Mouse (Mus musculus): ENCODE data around the gene Edar.
A peak's percentile ranks its signal among the peaks of the same experiment; 100 is the strongest.

Gene Edar

DNA sequence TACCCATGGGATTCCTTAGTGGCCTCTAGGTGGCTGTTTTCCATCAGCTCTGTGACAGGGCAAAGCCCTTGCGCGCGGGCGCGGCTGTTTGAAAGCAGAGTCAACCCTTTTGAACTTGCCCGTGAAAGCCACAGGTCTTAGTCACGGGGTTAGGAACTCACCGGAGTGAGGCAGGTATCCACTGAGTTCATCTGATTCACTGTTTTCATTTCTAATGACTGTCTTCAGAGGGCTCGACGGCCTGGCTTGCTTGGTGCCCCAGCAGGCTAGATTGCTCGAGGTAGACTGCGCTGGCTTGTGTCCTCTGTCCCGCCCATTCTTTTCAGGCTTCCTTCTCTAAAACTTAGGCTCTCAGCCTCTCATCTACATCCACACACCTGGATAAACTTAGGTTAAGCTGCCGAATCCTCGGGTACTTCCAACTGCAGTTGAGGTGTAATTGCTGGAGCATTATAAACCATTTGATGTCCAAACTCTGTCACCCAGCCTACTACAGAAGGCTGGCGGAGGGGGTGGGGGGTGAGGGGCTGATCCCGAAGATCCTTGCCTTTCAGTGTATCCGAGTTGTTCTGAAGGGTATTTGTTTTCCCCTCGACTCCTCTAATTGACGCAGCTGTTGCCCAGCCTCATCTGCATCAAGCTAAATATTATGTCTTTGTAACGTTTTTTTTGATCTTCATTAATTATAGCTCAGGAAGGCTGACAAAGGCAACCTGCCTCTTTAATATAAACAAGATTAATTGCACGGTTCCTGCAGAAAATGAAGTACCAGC lies 24.0 kb downstream of the Edar start:
- peak; percentile 51 for DNase-seq (ENCODE audit: low read depth, low spot score)

- no peak for DNase-seq (ENCODE audit: low read depth, low spot score)
Observed at GRCm38 (mm10) chr10:58648787-58649186, 26.7 kb downstream of the Edar start.

DNA sequence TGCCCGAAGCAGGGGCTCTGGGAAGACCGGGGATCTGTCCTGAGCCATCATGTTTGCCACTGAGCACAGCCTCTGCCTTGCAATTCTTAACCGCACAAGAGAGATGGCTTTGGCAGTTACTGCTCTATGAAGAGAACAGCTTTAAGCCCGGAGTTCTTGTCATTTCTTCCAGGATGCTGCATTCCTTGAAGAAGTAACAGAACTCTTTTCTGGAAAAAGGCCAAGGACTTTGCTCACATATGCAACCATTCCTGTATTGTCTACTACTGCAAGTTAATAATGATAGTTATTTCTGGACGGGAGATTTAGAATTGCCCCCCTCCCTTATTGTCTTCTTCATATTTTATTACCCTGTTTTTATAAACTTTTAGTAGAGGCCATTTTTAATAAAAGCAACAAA lies 30.8 kb downstream of the Edar start:
- DNase-seq (ENCODE audit: low read depth, low spot score), result no peak

GRCm38 (mm10) chr10:58644194-58644593 lies 31.3 kb downstream of the Edar start:
- DNase-seq (ENCODE audit: low read depth, low spot score), result no peak

- no peak for DNase-seq (ENCODE audit: low read depth, low spot score)
Observed at GRCm38 (mm10) chr10:58643001-58643400, 32.5 kb downstream of the Edar start.

GRCm38 (mm10) chr10:58641631-58642030 lies 33.8 kb downstream of the Edar start:
- DNase-seq (ENCODE audit: low read depth, low spot score), result no peak

DNA sequence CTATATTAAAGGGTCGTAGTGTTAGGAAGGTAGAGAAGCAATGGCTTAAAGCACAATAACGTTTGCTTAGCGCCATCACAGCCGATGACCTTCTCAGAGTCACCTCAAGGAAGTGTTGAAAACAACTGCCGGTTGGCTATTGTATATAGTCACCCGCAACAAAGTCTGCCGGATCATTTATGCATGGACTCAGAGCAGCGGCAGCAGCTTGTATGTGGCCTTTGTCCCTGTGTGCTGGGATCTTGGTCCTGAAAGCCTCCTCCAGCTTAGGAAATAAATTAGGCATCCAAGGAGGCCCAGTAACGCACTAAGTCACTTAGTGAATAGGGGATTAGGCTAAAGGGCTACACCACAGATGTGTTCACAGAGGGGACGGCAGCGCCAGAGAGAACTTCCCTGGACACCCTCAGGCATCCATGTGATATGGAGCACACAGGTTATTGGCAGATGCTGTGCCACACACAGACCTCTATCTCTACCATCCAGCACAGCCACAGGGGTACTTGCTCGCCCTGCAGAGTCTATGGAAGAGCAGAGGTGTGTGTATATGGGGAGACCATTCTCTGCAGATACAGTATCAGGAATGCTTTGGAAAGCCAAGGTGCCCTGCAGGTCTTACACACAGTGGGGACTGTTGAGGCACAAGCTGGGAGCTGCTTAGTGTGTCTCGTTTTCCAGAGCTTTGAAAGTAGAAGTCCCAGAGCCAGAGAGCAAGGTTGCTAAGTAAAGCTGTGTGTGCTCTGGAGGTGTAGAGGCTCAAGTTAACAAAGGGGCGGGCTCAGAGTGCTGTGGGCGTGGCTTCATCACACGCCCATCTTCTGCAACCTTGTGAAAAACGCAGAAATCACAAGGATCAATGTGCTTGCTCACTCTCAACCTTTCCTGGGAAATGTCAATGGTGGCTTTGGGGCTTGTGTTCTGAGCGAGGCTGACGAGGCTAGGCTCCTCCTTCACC lies 34.7 kb downstream of the Edar start:
- DNase-seq (ENCODE audit: low read depth, low spot score), result no peak

DNA sequence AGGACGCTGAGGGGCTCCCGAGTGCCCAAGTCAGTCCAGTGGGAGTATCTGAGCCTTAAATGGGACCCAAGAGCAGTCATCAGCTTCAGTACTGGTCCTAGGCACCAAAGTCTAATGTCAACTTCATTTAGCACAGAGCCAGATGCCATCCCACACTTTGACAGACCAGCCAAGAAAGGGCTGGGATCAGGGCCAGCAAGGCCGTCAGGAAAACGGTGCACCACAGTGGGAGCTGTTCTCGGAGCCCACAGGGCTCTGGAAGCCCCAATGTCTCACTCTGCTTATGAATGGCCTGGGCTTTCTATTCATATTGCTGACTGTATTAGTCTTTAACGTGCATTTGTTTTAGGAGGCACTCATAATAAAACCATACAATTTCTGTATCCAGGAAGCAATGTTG lies 36.2 kb downstream of the Edar start:
- DNase-seq (ENCODE audit: low read depth, low spot score), result no peak

DNA sequence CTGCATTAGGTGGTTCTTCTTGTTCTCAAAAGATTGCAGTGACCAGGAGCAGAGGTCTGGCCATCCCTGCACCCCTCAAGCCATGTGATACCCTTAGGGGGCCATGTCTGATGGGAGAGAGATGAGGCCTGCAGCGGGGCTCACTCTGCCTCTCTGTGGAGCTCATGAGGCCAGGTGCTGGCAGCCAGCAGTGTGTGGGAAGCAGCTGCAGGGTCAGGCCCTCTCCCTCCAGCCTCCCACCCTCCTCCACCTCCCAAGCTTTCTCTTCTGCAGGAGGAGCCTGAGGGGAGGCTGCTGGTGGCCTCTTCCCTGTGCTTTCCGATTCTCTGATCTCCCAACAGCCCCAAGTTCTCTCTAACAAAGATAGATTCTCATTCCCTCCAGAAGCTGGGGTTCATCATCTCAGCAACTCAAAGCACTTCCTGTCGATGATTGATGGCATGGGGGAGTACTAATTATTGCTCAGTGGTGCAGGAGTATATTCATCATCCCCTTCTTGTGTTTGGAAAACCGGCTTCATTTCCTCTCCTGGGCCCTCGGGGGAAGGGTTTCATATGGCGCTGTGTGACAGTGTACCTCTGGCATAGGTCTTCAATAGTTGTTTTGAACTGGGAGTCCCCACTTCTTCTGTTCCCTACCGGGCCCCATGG lies 38.9 kb downstream of the Edar start:
- DNase-seq (ENCODE audit: low read depth, low spot score), result no peak

- no peak for DNase-seq (ENCODE audit: low read depth, low spot score)
Observed at GRCm38 (mm10) chr10:58633507-58633906, 41.9 kb downstream of the Edar start.

- DNase-seq (ENCODE audit: low read depth, low spot score), result peak; percentile 40
Observed at GRCm38 (mm10) chr10:58627569-58627968, 47.9 kb downstream of the Edar start.

- no peak for DNase-seq (ENCODE audit: low read depth, low spot score)
Observed at GRCm38 (mm10) chr10:58624848-58625711, 50.4 kb downstream of the Edar start.

- DNase-seq (ENCODE audit: low read depth, low spot score), result no peak
Observed at GRCm38 (mm10) chr10:58619266-58619665, 56.2 kb downstream of the Edar start.

DNA sequence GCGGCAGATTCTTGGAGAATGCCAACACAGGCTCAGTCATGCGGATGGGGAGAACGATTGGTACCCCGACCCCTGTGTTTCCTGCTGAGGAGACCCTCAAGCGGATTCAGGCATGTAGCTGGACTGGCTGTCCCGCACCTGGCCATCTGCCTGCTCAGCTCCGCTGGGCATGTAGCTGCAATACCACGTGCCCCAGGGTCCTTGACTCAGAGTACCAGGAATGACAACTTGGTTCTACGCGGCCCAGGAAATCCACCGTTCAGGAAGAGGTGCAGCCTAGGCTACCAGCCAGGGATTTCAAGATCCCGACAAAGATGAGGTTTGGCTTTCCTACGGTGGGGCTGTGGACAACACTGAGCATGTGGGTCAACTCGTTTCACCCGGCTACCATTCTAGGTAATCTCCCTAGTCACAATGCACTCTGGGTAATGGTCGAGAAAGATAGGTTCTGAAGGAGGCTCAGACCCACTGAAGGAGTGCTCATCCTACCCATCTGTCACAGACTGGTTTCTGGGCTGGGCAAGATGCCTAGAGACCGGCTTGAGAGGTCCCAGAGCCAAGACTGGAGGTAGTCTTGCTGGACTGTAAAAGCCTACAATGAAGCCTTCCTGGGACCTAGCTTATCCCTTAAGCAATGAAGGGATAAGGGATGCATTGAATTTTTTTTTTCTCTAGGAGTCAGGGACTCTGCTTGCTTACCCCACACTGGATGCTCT lies 56.8 kb downstream of the Edar start:
- no peak for DNase-seq (ENCODE audit: low read depth, low spot score)

DNA sequence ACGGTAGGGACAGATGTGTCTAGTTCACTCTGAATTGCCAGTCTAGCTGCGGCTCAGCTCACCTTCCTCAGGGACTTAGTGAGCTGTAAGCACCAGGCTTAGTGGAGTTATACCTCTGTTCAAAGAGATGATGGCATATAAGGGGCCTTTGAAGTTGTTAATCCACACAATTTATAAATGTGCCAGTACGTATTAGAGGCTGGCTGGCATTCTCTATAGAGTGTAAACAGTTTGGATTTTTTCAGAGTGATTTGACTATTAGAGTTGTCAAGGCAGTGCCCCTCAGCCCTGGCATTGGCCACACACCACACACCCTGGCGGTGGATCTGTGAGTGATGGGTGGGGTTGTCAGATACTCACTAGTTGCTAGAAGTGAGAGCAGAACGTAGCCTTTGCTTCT lies 58.9 kb downstream of the Edar start:
- no peak for DNase-seq (ENCODE audit: low read depth, low spot score)

- no peak for DNase-seq (ENCODE audit: low read depth, low spot score)
Observed at GRCm38 (mm10) chr10:58614601-58615000, 60.9 kb downstream of the Edar start.

DNA sequence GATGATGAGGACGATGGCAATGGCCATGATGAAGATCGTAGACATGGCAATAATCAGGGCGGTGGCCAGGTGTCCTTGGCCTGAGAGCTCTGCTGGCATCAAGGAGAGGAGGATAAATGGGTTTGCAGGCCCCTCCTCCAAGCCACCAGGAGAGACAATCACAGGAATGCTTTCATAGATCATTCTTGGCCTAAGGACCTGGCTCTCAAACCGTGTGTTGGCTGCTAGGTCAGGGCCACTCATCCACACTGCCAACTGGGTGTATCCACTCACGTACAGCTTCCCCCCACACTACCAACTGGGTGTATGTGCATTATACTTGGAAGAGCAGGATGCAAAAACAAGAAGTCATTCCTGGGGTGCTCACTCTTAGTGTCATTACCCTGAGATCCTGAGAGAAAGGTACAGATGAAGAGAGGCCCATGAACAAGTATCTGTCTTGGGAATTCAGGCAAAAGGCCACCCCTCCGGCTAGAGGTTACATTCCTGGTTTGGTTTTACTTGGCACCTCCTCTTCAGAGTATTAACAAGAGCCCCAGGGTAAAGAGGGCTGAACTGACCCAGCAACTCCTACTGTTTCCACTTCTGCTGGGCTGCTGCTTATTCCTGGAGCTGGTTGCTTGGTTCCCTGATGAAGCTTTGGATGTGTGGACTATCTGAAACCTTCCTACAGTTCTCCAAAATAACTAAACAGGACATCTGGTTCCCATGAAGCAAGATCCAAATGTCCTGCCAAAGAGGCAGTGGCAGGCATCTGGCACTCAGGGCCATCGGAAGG lies 64.8 kb downstream of the Edar start:
- no peak for DNase-seq (ENCODE audit: low read depth, low spot score)

DNA sequence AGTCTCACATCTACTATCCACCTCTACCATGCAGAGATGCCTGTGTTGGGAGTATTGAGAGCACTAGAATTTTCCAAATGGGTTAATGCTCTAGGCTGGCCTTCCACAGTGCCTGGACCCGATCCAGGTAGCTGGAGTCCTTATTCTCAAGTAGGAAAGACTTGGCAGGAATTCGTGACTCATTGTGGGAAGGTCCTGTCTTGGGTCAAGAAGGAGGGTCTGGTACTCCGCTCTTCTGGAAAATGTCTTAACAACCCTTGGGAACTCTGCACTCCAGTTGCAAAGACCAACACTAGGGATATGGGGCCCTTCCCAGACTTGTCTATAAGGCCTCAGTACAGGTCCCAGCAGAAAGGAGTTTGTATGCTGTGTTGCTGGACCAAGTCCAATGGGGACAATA lies 66.6 kb downstream of the Edar start:
- DNase-seq (ENCODE audit: low read depth, low spot score), result no peak

DNA sequence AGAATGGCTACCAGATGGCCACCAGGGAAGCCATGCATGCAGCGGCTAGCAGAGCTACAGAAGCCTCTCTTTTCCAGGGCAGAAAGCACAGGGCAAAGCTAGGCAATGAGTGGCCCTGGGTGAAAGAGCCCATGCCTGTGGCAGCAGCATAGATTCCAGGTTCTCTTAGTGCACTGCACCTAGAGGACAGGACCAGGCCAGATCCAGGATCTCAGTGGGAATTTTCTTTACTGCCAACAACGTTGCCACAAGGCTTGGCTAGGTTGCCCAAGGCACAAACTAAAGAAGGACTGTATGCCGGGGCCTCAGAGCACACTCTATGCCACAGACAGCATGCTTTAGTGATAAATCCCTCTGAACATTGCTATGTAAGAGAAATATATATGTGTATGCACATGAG lies 69.1 kb downstream of the Edar start:
- no peak for DNase-seq (ENCODE audit: low read depth, low spot score)

DNA sequence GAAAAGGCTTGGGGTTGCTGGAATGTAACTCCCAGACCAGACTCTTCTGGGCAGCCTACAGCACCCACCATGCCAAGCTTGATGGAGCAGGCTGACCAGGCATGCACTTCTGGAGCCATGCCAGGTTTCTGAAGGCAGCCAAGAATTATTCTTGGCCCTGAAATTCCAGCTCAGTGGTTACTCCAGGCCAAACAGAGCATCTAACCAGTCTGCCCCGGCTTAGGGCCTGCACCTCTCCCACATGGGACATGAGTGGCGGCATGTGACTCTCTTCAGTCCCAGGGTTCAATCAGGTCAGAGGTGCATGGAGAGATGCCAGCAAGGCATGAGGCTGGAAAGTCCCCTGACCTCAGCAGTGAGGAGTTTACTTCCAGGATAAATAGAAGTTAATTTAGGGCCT lies 70.7 kb downstream of the Edar start:
- DNase-seq (ENCODE audit: low read depth, low spot score), result no peak
